Mouse (Mus musculus): Measurements from ENCODE around the gene Rae1. TPM values are rescaled to one million over a fixed set of nuclear protein-coding genes. Genes with fewer than 3 reads are reported as not detected.

The Rae1 gene
- total and polyA plus RNA-seq, 2 experiments from 2014 or later = 85.3 to 116 TPM

DNA sequence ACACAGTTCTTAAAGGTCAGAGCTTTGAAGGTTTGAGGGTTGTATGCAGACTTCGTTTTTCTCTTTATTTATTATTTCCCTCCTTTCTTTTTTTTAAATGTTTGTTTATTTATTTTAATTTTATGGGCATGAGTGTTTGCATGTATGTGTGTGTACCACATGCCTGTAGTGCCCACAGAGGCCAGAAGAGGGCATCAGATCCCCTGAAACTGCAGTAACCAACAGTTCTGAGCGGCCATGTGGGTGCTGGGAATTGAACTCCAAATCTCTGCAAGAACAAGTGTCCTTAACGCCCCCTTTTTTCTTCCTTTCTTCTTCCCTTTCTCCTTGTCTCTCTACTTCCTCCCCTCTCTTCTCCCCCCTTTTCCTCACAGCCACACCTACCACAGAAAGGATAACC lies 39.6 kb upstream of the Rae1 start:
- Histone ChIP-seq H3K4me2 (ENCODE audit: low read depth, low read length) (no peak overlapping the region), H3K9ac (replicated peaks; ENCODE audit: low read length) (no peak overlapping the region)
- 79% methylated on average over 3 of the region's 3 CpGs for WGBS

DNA sequence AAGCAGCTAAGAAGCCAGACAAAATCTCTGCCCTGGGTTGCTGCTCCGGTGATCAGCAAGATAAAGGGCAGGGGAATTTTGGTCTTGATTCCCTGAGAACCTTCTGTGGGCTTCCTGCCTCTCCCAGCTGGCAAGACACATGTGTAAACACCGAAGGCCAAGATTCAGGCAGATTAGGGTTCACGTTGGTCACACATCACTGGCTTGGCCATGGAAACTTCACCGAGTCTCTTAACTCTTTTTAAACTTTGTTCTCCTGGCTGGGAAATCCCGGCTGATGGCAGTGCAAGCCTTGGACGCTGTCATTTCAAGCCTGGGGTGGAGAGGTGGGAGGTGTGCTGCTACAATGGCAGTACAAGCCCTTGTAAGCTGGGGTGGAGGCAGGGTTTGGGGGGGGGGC lies 38.7 kb upstream of the Rae1 start:
- DNase-seq (ENCODE audit: low spot score) (no peak), ATAC-seq (no peak)
- 37% methylated on average over 6 of the region's 6 CpGs for WGBS
- no peak overlapping the region for H3K9ac ChIP-seq (replicated peaks; ENCODE audit: low read length)
- no peaks in the 10 kb centered on the region for H3K4me1 ChIP-seq (ENCODE audit: insufficient read depth, low read length)
- no peaks in the 10 kb centered on the region for H3K36me3 ChIP-seq (ENCODE audit: insufficient read depth, low read length)
- TF ChIP-seq CTCF (IDR thresholded peaks at IDR 0.05; ENCODE audit: low read depth) = no peak
- H3K4me3 ChIP-seq (ENCODE audit: low read length) = no peak overlapping the region
- no peaks in the 10 kb centered on the region for H3K27me3 ChIP-seq (ENCODE audit: insufficient read depth, low read length)
- no peak overlapping the region for H3K4me2 ChIP-seq (ENCODE audit: low read depth, low read length)
- no peaks in the 10 kb centered on the region for H3K9me3 ChIP-seq (ENCODE audit: low read length)
- H3K27ac ChIP-seq = no peak overlapping the region

More for the DNA sequence above, 39.6 kb upstream of the Rae1 start:
- Histone ChIP-seq H3K27me3 (ENCODE audit: insufficient read depth, low read length) (no peaks in the 10 kb centered on the region), H3K9me3 (ENCODE audit: low read length) (no peaks in the 10 kb centered on the region), H3K4me1 (ENCODE audit: insufficient read depth, low read length) (no peaks in the 10 kb centered on the region), H3K27ac (no peak overlapping the region), H3K4me3 (ENCODE audit: low read length) (no peak overlapping the region), H3K36me3 (ENCODE audit: insufficient read depth, low read length) (no peaks in the 10 kb centered on the region)
- TF ChIP-seq CTCF (IDR thresholded peaks at IDR 0.05; ENCODE audit: low read depth) = no peak
- no peak for ATAC-seq
- no peak for DNase-seq (ENCODE audit: low spot score)

DNA sequence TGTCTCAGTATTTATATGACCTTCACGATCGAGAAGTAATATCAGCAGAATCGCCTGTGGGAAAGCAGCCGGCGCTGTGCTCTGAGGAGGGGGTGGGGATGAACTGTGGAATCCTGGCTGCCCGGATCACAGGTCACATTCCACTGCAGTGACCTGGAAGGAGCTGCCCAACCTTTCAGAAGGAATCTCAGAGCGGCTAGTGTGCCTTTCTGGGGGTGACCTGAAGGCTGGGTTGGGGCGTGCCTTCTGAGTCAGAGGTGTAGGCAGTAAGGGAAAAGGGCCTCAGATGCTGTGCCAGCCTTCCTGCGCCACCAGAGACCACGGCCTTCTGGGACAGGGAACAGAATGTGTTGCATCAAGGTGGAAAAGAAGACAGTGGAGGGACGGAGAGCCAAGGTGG lies 34.7 kb upstream of the Rae1 start:
- H3K4me3 ChIP-seq (ENCODE audit: low read length) = no peak overlapping the region
- H3K27me3 ChIP-seq (ENCODE audit: insufficient read depth, low read length) = no peaks in the 10 kb centered on the region
- H3K4me2 ChIP-seq (ENCODE audit: low read depth, low read length) = no peak overlapping the region
- no peaks in the 10 kb centered on the region for H3K9me3 ChIP-seq (ENCODE audit: low read length)
- DNase-seq (ENCODE audit: low spot score) (no peak), ATAC-seq (no peak)
- no peak overlapping the region for H3K9ac ChIP-seq (replicated peaks; ENCODE audit: low read length)
- no peak for TF ChIP-seq CTCF (IDR thresholded peaks at IDR 0.05; ENCODE audit: low read depth)
- no peaks in the 10 kb centered on the region for H3K4me1 ChIP-seq (ENCODE audit: insufficient read depth, low read length)
- no peak overlapping the region for H3K27ac ChIP-seq
- 62% methylated on average over 11 of the region's 11 CpGs for WGBS
- H3K36me3 ChIP-seq (ENCODE audit: insufficient read depth, low read length) = no peaks in the 10 kb centered on the region

DNA sequence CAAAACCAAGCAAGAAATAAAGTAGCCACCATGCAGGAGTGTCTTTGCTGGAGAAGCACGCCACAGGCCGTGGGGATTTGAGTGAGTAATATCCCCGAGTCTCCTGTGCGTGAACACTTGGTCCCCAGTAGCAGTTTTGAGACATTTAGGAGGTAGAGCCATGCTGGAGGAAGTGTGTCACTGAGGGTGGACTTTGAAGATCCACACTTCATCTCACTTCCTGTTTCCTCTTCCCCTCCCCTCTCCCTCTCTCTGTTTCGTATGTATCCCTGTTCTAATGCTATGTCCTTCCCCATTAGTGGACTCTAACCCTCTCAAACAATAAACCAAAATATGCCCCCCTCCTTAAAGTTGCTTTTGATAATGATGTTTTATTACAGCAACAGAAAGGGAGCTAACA lies 33.4 kb upstream of the Rae1 start:
- no peak for ATAC-seq
- Histone ChIP-seq H3K9ac (replicated peaks; ENCODE audit: low read length) (no peak overlapping the region), H3K9me3 (ENCODE audit: low read length) (no peaks in the 10 kb centered on the region), H3K4me1 (ENCODE audit: insufficient read depth, low read length) (no peaks in the 10 kb centered on the region), H3K27ac (no peak overlapping the region), H3K4me3 (ENCODE audit: low read length) (no peak overlapping the region), H3K27me3 (ENCODE audit: insufficient read depth, low read length) (no peaks in the 10 kb centered on the region), H3K4me2 (ENCODE audit: low read depth, low read length) (no peak overlapping the region), H3K36me3 (ENCODE audit: insufficient read depth, low read length) (no peaks in the 10 kb centered on the region)
- no peak for DNase-seq (ENCODE audit: low spot score)
- 81% methylated on average over 5 of the region's 5 CpGs for WGBS
- TF ChIP-seq CTCF (IDR thresholded peaks at IDR 0.05; ENCODE audit: low read depth) = no peak

DNA sequence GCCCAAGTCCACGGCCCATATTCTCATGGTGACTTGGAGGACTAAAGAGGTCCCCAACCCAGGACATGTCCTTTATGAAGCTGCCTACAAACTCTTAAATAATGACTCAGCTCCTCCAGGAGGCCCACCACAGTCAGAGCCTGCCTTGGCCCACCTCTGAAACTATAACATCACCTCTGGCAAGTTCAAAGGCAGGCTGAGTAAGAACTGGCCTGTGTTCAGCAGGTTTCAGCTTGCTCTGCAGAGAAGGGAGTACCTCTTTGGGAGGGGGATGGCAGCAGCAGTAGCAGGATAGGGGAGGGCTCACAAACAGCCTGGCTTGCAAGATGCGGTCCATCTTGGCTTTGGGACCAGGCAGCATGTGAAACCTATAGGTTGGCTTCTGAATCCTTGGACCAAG lies 28.1 kb upstream of the Rae1 start:
- Histone ChIP-seq H3K27me3 (ENCODE audit: insufficient read depth, low read length) (no peaks in the 10 kb centered on the region), H3K4me2 (ENCODE audit: low read depth, low read length) (no peak overlapping the region), H3K9me3 (ENCODE audit: low read length) (no peaks in the 10 kb centered on the region), H3K36me3 (ENCODE audit: insufficient read depth, low read length) (no peaks in the 10 kb centered on the region), H3K9ac (replicated peaks; ENCODE audit: low read length) (no peak overlapping the region), H3K27ac (no peak overlapping the region), H3K4me3 (ENCODE audit: low read length) (no peak overlapping the region), H3K4me1 (ENCODE audit: insufficient read depth, low read length) (peaks cover under 1% of the 10 kb centered on the region; the same call in 1 of the 2 replicates)
- no peak for TF ChIP-seq CTCF (IDR thresholded peaks at IDR 0.05; ENCODE audit: low read depth)
- DNase-seq (ENCODE audit: low spot score) = no peak
- 89% methylated on average over 2 of the region's 2 CpGs for WGBS
- ATAC-seq = no peak

DNA sequence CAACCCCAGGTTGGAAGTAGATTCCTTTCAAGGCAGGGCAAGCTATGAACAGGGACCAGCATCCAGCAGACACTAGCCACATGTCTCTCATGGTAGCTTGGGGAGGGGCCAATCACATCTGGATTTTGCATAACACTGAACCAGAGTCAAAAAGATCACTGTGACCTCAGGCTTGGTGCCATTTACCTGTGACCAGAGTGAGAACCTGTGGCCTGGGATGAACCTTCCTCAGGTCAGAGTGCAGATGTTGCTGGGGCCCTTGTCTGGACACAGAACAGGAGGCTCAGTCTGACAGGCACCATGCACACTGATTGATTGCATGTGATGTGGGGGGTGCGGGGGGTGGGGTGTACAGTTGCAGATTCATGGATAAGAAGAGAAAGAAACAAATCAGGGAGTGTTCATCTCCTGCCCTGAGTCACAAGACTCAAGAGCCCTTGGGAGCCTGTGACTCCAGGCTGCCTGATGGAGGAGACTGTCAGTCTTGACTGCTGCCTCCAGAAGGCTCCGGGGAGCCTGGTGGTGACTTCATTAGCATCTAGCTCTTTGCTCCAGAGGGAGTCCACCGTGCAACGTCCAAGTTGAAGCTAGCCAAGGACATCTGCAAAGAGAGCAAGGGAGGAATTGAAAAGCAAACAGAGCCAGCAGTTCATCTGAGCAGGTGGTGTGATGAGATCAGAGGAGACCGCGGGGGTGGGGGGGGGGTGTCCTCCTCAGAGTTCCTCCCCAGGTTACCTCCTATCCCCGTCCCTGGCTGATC lies 25.9 kb upstream of the Rae1 start:
- no peak for ATAC-seq
- WGBS = 19% methylated on average over 7 of the region's 7 CpGs
- no peak for TF ChIP-seq CTCF (IDR thresholded peaks at IDR 0.05; ENCODE audit: low read depth)

DNA sequence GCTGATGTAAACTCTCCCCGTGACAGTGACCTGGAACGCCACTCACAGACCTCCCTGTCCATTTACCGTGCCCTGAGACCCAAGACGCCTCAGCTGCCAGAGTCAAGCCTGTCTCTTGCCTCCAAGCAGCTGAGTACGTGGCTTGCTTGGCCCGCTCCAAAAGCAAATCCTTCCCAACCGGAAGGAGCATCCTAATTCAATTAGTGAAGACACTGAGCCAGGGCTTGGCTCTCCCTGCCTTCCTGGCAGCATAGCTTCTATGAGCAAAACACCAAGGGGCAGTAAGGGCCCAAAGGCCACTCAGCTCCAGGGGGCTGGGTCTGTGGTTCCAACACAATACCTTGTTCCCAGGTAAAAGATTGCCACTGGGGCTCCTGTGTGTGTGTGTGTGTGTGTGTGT lies 25.2 kb upstream of the Rae1 start:
- TF ChIP-seq CTCF (IDR thresholded peaks at IDR 0.05; ENCODE audit: low read depth) = no peak
- no peak overlapping the region for H3K27ac ChIP-seq

More for the DNA sequence above, 25.9 kb upstream of the Rae1 start:
- Histone ChIP-seq H3K27me3 (ENCODE audit: insufficient read depth, low read length) (no peaks in the 10 kb centered on the region), H3K9me3 (ENCODE audit: low read length) (no peaks in the 10 kb centered on the region), H3K9ac (replicated peaks; ENCODE audit: low read length) (no peak overlapping the region), H3K36me3 (ENCODE audit: insufficient read depth, low read length) (no peaks in the 10 kb centered on the region), H3K4me3 (ENCODE audit: low read length) (no peak overlapping the region), H3K27ac (no peak overlapping the region), H3K4me2 (ENCODE audit: low read depth, low read length) (no peak overlapping the region), H3K4me1 (ENCODE audit: insufficient read depth, low read length) (peaks cover 8% of the 10 kb centered on the region; the same call in 1 of the 2 replicates)
- no peak for DNase-seq (ENCODE audit: low spot score)

More for the DNA sequence above, 25.2 kb upstream of the Rae1 start:
- Histone ChIP-seq H3K4me1 (ENCODE audit: insufficient read depth, low read length) (peaks cover 8% of the 10 kb centered on the region; the same call in 1 of the 2 replicates), H3K9ac (replicated peaks; ENCODE audit: low read length) (no peak overlapping the region), H3K36me3 (ENCODE audit: insufficient read depth, low read length) (no peaks in the 10 kb centered on the region), H3K4me3 (ENCODE audit: low read length) (no peak overlapping the region), H3K9me3 (ENCODE audit: low read length) (no peaks in the 10 kb centered on the region), H3K4me2 (ENCODE audit: low read depth, low read length) (no peak overlapping the region), H3K27me3 (ENCODE audit: insufficient read depth, low read length) (no peaks in the 10 kb centered on the region)
- DNase-seq (ENCODE audit: low spot score) = peak; percentile 62
- 35% methylated on average over 7 of the region's 7 CpGs for WGBS
- no peak for ATAC-seq
